Mouse (Mus musculus) forebrain, embryonic 13.5 days (tissue): ENCODE data around the gene Sprr2a3. TPM values are rescaled to one million over a fixed set of nuclear protein-coding genes. Genes with fewer than 3 reads are reported as not detected.
"Not testable (repeated sequence)": the region's sequence is repeated elsewhere in the genome, so short reads cannot be mapped to it uniquely, and the experiment has no call there.

Experiments
- ATAC-seq: fragments of 200-750 bp; cut with Nextera tagmentation; 2 replicates; pipeline ENCODE4 v1.8.0; 2017
- H3K27ac ChIP-seq: fragments of 300-500 bp; sonication (generic); 2 replicates; pipeline ENCODE4 v1.5.1; 2015; ENCODE audit warnings: inconsistent platforms, mild to moderate bottlenecking, moderate library complexity
- H3K27me3 ChIP-seq: fragments of 300-500 bp; sonication (generic); 2 replicates; pipeline ENCODE4 v1.6.1; 2015; ENCODE audit warnings: mild to moderate bottlenecking, inconsistent platforms
- H3K36me3 ChIP-seq: fragments of 300-500 bp; sonication (generic); 2 replicates; pipeline ENCODE4 v1.6.1; 2015; ENCODE audit warnings: mild to moderate bottlenecking, inconsistent platforms; ENCODE audit not compliant: poor library complexity, severe bottlenecking
- H3K4me1 ChIP-seq: fragments of 300-500 bp; sonication (generic); 2 replicates; pipeline ENCODE4 v1.6.1; 2015; ENCODE audit warnings: inconsistent platforms
- H3K4me2 ChIP-seq: fragments of 300-500 bp; sonication (generic); 2 replicates; pipeline ENCODE4 v1.6.1; 2015; ENCODE audit warnings: inconsistent platforms, mild to moderate bottlenecking, moderate library complexity
- H3K4me3 ChIP-seq: fragments of 300-500 bp; sonication (generic); 2 replicates; pipeline ENCODE4 v1.5.1; 2015; ENCODE audit warnings: mild to moderate bottlenecking, inconsistent platforms
- H3K9ac ChIP-seq: fragments of 300-500 bp; sonication (generic); 2 replicates; pipeline ENCODE4 v1.6.1; 2015; ENCODE audit warnings: mild to moderate bottlenecking, inconsistent platforms
- H3K9me3 ChIP-seq: fragments of 300-500 bp; sonication (generic); replicated peaks from 2 replicates; pipeline ENCODE4 v1.6.1; 2016; ENCODE audit warnings: inconsistent platforms
- WGBS: fragments of 180-500 bp; shearing (Covaris S2); methylation state at CpG from one replicate; pipeline ENCODE4 v1.1.7; 2015; 5-methylcytosine and 5-hydroxymethylcytosine counted together
- polyA plus RNA-seq: library from polyadenylated mRNA; unstranded; fragments of >200 nt; fragmentation: Nextera tagmentation; extraction: Ambion mirVana; gene quantifications from 2 replicates; pipeline ENCODE4 v1.2.1, GENCODE M21; 2015

Gene Sprr2a3
- polyA plus RNA-seq, 1 experiment from 2014 or later: not detected

- H3K9me3 ChIP-seq, H3K27me3 ChIP-seq, H3K9ac ChIP-seq, H3K36me3 ChIP-seq, ATAC-seq, H3K4me3 ChIP-seq, H3K4me1 ChIP-seq, H3K27ac ChIP-seq, H3K4me2 ChIP-seq: not testable (repeated sequence)
- WGBS: no CpG with 5 or more reads among the region's 1 CpGs
Observed at GRCm38 (mm10) chr3:92274018-92274417, 11.2 kb upstream of the Sprr2a3 start.

- not testable (repeated sequence) for H3K4me2 ChIP-seq, H3K9me3 ChIP-seq, H3K4me3 ChIP-seq, H3K36me3 ChIP-seq, H3K4me1 ChIP-seq, H3K27me3 ChIP-seq, ATAC-seq, H3K9ac ChIP-seq, H3K27ac ChIP-seq
Observed at GRCm38 (mm10) chr3:92279663-92280062, 5.6 kb upstream of the Sprr2a3 start.

- not testable (repeated sequence) for ATAC-seq, H3K4me1 ChIP-seq, H3K4me2 ChIP-seq, H3K27me3 ChIP-seq, H3K9me3 ChIP-seq, H3K9ac ChIP-seq, H3K27ac ChIP-seq, H3K36me3 ChIP-seq, H3K4me3 ChIP-seq
- 93% methylated on average over 5 of the region's 12 CpGs for WGBS
Observed at GRCm38 (mm10) chr3:92280963-92281606, 4.1 kb upstream of the Sprr2a3 start.

DNA sequence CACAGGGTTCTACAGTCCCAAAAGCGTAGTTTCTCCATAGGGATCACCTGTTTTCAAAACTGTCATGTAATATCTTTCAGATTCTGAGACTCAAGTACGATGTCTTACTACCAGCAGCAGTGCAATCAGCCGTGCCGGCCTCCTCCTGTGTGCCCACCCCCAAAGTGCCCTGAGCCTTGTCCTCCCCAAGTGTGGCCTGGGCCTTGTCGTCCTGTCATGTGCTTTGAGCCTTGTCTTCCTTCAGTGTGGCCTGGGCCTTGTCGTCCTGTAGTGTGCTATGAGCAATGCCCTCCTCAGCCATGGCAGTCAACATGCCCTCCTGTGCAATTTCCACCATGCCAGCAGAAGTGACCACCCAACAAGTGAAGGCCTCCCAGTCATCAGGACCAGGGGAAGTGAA is 3.3 kb downstream of the Sprr2a3 start:
- H3K4me3 ChIP-seq, H3K27ac ChIP-seq, H3K4me1 ChIP-seq, H3K36me3 ChIP-seq, ATAC-seq, H3K9ac ChIP-seq, H3K9me3 ChIP-seq, H3K27me3 ChIP-seq, H3K4me2 ChIP-seq: not testable (repeated sequence)
- WGBS: 89% methylated on average over 6 of the region's 6 CpGs

- no peak for ATAC-seq
- 93% methylated on average over 1 of the region's 1 CpGs for WGBS
- H3K36me3 ChIP-seq: no peaks in the 10 kb centered on the region
Observed at GRCm38 (mm10) chr3:92307406-92307805, 22.2 kb downstream of the Sprr2a3 start.

DNA sequence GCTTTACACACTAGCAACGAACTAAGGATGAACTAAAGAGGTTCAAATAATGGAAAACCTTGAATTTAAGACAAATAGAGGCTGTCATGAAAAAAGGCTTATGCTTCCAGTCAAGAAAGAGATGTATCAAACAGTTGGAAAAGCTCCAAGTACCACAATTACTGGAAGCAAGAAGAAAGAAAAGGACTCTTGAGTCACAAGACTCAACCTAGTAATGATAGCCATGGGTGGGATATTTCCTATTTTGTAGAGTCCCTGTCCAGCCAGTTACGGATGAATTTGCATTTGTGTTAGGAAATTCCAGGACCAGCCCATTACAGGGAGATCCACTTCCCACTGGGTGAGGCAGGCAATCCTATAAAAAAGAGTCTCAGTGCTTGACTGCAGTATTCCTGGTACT is 31.1 kb downstream of the Sprr2a3 start, which contains the start of gene Sprr2b:
Gene Sprr2b (plus strand): TSS at position 301 of the 400 bp plus-strand sequence.
- WGBS: 66% methylated on average over 2 of the region's 2 CpGs
- ATAC-seq: no peak

More at GRCm38 (mm10) chr3:92307406-92307805, 22.2 kb downstream of the Sprr2a3 start:
- Histone ChIP-seq H3K4me3 (no peak overlapping the region), H3K27me3 (no peaks in the 10 kb centered on the region), H3K9me3 (no peaks in the 10 kb centered on the region), H3K4me2 (no peak overlapping the region), H3K4me1 (no peaks in the 10 kb centered on the region), H3K9ac (no peak overlapping the region), H3K27ac (no peak overlapping the region)

DNA sequence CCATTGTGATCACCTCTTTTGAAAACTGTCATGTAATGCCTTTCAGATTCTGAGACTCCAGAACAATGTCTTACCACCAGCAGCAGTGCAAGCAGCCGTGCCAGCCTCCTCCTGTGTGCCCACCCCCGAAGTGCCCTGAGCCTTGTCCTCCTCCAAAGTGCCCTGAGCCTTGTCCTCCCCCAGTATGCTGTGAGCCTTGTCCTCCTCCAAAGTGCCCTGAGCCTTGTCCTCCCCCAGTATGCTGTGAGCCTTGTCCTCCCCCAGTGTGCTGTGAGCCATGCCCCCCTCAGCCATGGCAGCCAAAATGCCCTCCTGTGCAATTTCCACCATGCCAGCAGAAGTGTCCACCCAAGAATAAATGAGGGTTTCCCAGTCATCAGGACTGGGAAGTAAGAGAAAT is 32.2 kb downstream of the Sprr2a3 start:
- WGBS: 50% methylated on average over 2 of the region's 2 CpGs
- no peaks in the 10 kb centered on the region for H3K4me1 ChIP-seq
- H3K4me2 ChIP-seq: no peak overlapping the region
- H3K27me3 ChIP-seq: no peaks in the 10 kb centered on the region
- no peak overlapping the region for H3K9ac ChIP-seq
- H3K4me3 ChIP-seq: no peak overlapping the region
- no peaks in the 10 kb centered on the region for H3K36me3 ChIP-seq
- no peaks in the 10 kb centered on the region for H3K9me3 ChIP-seq
- no peak overlapping the region for H3K27ac ChIP-seq
- ATAC-seq: no peak

More for the DNA sequence above, 31.1 kb downstream of the Sprr2a3 start, which contains the start of gene Sprr2b:
- H3K27ac ChIP-seq: no peak within 1 kb of the TSS
- no peak within 1 kb of the TSS for H3K4me3 ChIP-seq
- H3K4me1 ChIP-seq: no peaks in the 10 kb centered on the region
- H3K36me3 ChIP-seq: no peaks in the 10 kb centered on the region
- H3K4me2 ChIP-seq: no peak within 1 kb of the TSS
- H3K27me3 ChIP-seq: no peaks in the 10 kb centered on the region
- no peaks in the 10 kb centered on the region for H3K9me3 ChIP-seq
- H3K9ac ChIP-seq: no peak within 1 kb of the TSS

DNA sequence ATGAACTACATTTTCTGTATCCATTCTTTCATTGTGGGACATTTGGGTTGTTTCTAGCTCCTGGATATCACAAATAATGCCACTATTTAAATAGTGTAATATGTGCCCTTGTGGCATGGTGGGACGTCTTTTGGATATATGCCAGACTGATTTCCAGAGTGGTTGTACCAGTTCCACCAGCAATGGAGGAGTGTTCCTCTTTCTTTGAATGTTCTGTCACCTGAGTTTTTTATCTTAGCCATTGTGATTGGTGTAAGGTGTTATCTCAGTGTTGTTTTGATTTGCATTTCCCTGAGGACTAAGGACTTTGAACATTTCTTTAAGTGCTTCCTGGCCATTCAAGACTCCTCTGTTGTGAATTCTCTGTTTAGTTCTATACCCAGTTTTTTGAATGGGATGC is 51.1 kb downstream of the Sprr2a3 start:
- H3K9me3 ChIP-seq: no peaks in the 10 kb centered on the region
- no peaks in the 10 kb centered on the region for H3K27me3 ChIP-seq
- 79% methylated on average over 1 of the region's 1 CpGs for WGBS
- ATAC-seq: no peak
- no peak overlapping the region for H3K9ac ChIP-seq
- no peaks in the 10 kb centered on the region for H3K4me1 ChIP-seq
- H3K4me3 ChIP-seq: no peak overlapping the region
- H3K27ac ChIP-seq: no peak overlapping the region
- no peak overlapping the region for H3K4me2 ChIP-seq
- no peaks in the 10 kb centered on the region for H3K36me3 ChIP-seq

DNA sequence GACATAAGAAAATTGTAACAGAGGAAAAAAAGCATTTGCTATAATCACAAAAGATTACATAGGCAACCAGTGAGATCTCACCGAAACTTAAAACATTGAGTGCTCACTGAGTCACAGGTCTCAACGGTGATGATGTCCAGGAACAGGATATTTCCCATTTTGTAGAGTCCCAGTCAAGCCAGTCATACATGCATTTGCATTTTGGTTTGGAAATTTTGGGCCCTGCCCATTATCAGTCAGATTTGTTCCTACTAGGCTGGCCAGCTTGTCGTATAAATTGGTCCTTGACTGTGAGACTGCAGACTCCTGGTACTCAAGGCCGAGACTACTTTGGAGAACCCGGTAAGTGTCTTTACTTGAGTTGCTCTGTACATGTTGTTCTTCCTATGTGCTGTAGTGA is 53.6 kb downstream of the Sprr2a3 start, which contains the start of gene Sprr2d:
Gene Sprr2d (plus strand): TSS at position 301 of the 400 bp plus-strand sequence.
- no peaks in the 10 kb centered on the region for H3K27me3 ChIP-seq
- WGBS: 91% methylated on average over 5 of the region's 5 CpGs
- ATAC-seq: no peak
- H3K27ac ChIP-seq: no peak within 1 kb of the TSS
- no peaks in the 10 kb centered on the region for H3K36me3 ChIP-seq
- no peaks in the 10 kb centered on the region for H3K4me1 ChIP-seq
- H3K9ac ChIP-seq: no peak within 1 kb of the TSS
- H3K9me3 ChIP-seq: no peaks in the 10 kb centered on the region
- no peak within 1 kb of the TSS for H3K4me3 ChIP-seq
- H3K4me2 ChIP-seq: no peak within 1 kb of the TSS

Other genes starting within 250 kb of the Sprr2a3 start
- 0.81 and 1.3 TPM in 2 replicates for gene Lor, start 202.3 kb upstream of the Sprr2a3 start, polyA plus RNA-seq
- gene Prr9, start 161.5 kb upstream of the Sprr2a3 start, polyA plus RNA-seq: not detected in 2 replicates
- gene Lelp1, start 142.7 kb upstream of the Sprr2a3 start, polyA plus RNA-seq: not detected in 2 replicates
- not detected in 2 replicates for gene Sprr2a1, start 69.6 kb upstream of the Sprr2a3 start, polyA plus RNA-seq
- gene Sprr2a2, start 69.5 kb upstream of the Sprr2a3 start, polyA plus RNA-seq: not detected in 2 replicates
- not detected in 2 replicates for gene Sprr2b, start 31.2 kb downstream of the Sprr2a3 start, polyA plus RNA-seq
- gene Sprr2d, start 53.7 kb downstream of the Sprr2a3 start, polyA plus RNA-seq: not detected in 2 replicates
- gene Sprr2e, start 66.7 kb downstream of the Sprr2a3 start, polyA plus RNA-seq: not detected in 2 replicates
- not detected in 2 replicates for gene Sprr2f, start 79.8 kb downstream of the Sprr2a3 start, polyA plus RNA-seq
- not detected in 2 replicates for gene Sprr2h, start 100.3 kb downstream of the Sprr2a3 start, polyA plus RNA-seq
- gene Sprr2i, start 122.6 kb downstream of the Sprr2a3 start, polyA plus RNA-seq: not detected in 2 replicates
- not detected in 2 replicates for gene Sprr2j-ps, start 132.7 kb downstream of the Sprr2a3 start, polyA plus RNA-seq
- 10.3 and 12.2 TPM in 2 replicates for gene Gm9774, start 144.0 kb downstream of the Sprr2a3 start, polyA plus RNA-seq
- gene Sprr2k, start 147.2 kb downstream of the Sprr2a3 start, polyA plus RNA-seq: not detected in 2 replicates
- gene Sprr1b, start 153.4 kb downstream of the Sprr2a3 start, polyA plus RNA-seq: not detected in 2 replicates
- gene Sprr3, start 173.3 kb downstream of the Sprr2a3 start, polyA plus RNA-seq: not detected in 2 replicates
- gene Sprr1a, start 200.5 kb downstream of the Sprr2a3 start, polyA plus RNA-seq: not detected in 2 replicates
- not detected in 2 replicates for gene Sprr4, start 215.1 kb downstream of the Sprr2a3 start, polyA plus RNA-seq
- not detected in 2 replicates for gene 2310046K23Rik, start 249.1 kb downstream of the Sprr2a3 start, polyA plus RNA-seq